Mouse (Mus musculus) lung, embryonic 16.5 days (tissue): ENCODE data around the gene Acp5. TPM values are rescaled to one million over a fixed set of nuclear protein-coding genes. Genes with fewer than 3 reads are reported as not detected.

Experiments used
- ATAC-seq: fragments of 200-750 bp; cut with Nextera tagmentation; 2 replicates; pipeline ENCODE4 v1.8.0; 2017; ENCODE audit warnings: low read depth, mild to moderate bottlenecking, moderate library complexity
- H3K27ac ChIP-seq: fragments of 300-500 bp; sonication (generic); 2 replicates; pipeline ENCODE4 v1.5.1; 2014; ENCODE audit warnings: mild to moderate bottlenecking, control low read depth, low read length
- H3K27me3 ChIP-seq: fragments of 300-500 bp; sonication (generic); 2 replicates; pipeline ENCODE4 v1.6.1; 2014; ENCODE audit warnings: low read depth, low read length, mixed read lengths; ENCODE audit not compliant: control insufficient read depth, insufficient read depth
- H3K36me3 ChIP-seq: fragments of 300-500 bp; sonication (generic); 2 replicates; pipeline ENCODE4 v1.6.1; 2014; ENCODE audit warnings: low read length; ENCODE audit not compliant: control insufficient read depth, insufficient read depth
- H3K4me1 ChIP-seq: fragments of 300-500 bp; sonication (generic); replicated peaks from 2 replicates; pipeline ENCODE4 v1.6.1; 2014; ENCODE audit warnings: low read length, mixed read lengths; ENCODE audit not compliant: control insufficient read depth, insufficient read depth
- H3K4me2 ChIP-seq: fragments of 300-500 bp; sonication (generic); 2 replicates; pipeline ENCODE4 v1.6.1; 2014; ENCODE audit warnings: low read depth, low read length, control low read depth
- H3K4me3 ChIP-seq: fragments of 300-500 bp; sonication (generic); 2 replicates; pipeline ENCODE4 v1.5.1; 2014; ENCODE audit warnings: mild to moderate bottlenecking, low read length, control low read depth
- H3K9ac ChIP-seq: fragments of 300-500 bp; sonication (generic); 2 replicates; pipeline ENCODE4 v1.6.1; 2014; ENCODE audit warnings: low read length, control low read depth
- H3K9me3 ChIP-seq: fragments of 300-500 bp; sonication (generic); 2 replicates; pipeline ENCODE4 v1.6.1; 2016; ENCODE audit warnings: low read length; ENCODE audit not compliant: control insufficient read depth
- WGBS: fragments of 180-500 bp; shearing (Covaris S2); extraction: QIAGEN DNeasy Blood & Tissue Kit; methylation state at CpG from one replicate; pipeline ENCODE4 v1.1.7; 2014; 5-methylcytosine and 5-hydroxymethylcytosine counted together
- polyA plus RNA-seq: library from polyadenylated mRNA; unstranded; fragments of >200 nt; fragmentation: Nextera tagmentation; extraction: Ambion mirVana; gene quantifications from 2 replicates; pipeline ENCODE4 v1.2.1, GENCODE M21; 2015

Gene Acp5
- polyA plus RNA-seq, 1 experiment from 2014 or later, result 10.2 TPM

DNA sequence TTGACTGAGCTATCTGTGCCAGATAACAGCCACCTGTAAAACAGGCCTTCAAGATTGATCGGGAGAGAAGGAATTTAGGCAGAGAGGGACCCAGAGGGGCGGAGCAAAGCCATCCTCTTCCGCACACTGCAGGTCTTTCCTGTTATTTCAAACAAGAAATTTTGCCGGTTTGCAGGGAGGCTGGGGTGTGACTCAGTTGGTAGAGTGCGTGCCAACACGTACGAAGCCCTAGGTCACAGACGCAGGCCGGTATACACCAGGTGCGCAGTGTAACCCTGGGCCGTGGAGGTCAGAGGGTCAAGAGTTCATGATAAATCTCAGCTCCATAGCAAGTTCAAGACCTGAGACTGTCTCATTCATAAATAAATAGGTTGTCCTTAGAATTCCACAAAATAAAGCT lies 3.3 kb downstream of the Acp5 start:
- H3K36me3 ChIP-seq, result no peaks in the 10 kb centered on the region
- peaks cover 10% of the 10 kb centered on the region; the same call in 1 of the 2 replicates for H3K4me1 ChIP-seq
- peak overlapping the region; percentile 44 for H3K4me3 ChIP-seq
- H3K27ac ChIP-seq, result no peak overlapping the region
- H3K9me3 ChIP-seq, result no peaks in the 10 kb centered on the region
- H3K9ac ChIP-seq, result peak overlapping the region; percentile 63; the same call in 1 of the 2 replicates
- H3K27me3 ChIP-seq, result no peaks in the 10 kb centered on the region
- ATAC-seq, result peak; percentile 5; the same call in 1 of the 2 replicates
- 27% methylated on average over 11 of the region's 11 CpGs for WGBS
- H3K4me2 ChIP-seq, result peak overlapping the region; percentile 72

DNA sequence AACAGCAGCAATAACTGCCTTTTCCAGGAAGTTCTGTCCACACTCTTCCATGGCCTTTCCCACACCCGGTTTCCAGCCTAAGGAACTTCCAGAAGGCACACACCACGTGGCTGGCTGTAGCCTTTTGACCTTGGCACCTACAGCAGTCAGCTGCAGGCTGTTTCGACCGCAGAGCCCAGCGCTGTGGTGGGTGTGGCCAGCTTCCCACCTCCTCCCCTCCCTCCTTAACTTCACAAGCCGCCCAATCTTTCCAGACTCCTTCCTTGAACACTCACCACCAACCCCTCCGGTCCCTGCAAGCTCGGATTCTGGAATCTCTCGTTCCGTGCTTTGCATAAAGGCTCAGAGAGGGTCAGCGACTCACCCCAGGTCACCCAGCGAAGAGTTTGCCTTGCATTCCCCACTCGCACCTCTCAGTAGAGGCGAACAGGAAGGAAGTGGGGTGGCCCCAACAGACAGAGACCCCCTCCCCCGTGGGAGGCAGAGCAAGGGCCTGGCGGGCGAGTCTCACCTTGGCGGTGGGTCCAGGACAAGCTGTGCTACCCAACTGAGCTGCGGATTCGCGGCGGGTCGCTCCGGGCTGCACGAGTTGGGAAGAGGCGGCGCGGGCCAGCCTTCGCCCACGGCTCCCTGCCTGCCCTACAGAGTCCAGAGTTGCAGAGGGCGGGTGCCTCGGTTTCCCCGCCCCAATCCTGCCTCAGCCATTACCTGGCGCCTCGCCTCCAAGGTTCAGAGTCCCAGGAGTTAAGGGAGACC lies 4.1 kb downstream of the Acp5 start:
- Histone ChIP-seq H3K27me3 (no peaks in the 10 kb centered on the region), H3K27ac (no peak overlapping the region), H3K4me1 (peaks cover 10% of the 10 kb centered on the region; the same call in 1 of the 2 replicates), H3K4me2 (peak overlapping the region; percentile 72), H3K36me3 (no peaks in the 10 kb centered on the region), H3K4me3 (peak overlapping the region; percentile 44), H3K9ac (peak overlapping the region; percentile 63), H3K9me3 (no peaks in the 10 kb centered on the region)
- ATAC-seq, result peak; percentile 77
- 1% methylated on average over 35 of the region's 35 CpGs for WGBS

DNA sequence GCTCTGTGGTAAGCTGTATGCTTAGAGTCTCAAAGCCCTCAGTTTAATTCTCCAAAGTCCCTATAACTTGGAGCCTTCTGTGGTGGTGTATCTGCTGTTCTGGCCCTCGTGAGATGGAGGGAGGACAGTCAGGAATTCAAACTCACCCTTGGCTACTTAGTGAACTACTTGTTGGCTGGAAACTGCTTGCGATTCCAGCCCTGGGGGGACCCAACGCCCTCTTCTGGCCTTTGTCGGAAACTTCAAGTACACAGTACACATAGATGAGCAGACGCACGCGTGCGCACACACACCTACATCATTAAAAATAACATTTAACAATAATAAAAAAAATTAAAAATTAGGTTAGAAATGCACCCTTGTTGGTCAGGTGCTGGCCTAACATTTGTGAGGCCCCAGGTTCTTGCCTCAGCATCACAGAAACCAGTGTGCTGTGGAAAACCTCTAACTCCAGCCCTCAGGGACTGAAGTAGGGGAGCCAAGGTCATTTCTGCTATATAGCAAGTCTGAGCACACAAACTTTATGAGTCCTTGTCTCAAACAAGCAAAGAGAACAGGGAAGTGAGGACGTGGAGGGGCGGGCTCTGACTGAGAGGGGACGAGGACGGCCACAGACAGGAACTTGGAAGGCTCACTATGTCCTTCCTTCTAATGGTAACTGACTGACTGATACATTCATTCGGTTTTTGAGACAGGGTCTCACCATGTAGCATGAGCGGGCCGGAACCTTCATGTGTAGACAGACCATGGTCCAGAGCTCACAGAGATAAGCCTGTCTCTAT lies 10.1 kb downstream of the Acp5 start:
- no peak for ATAC-seq
- 81% methylated on average over 15 of the region's 15 CpGs for WGBS
- no peaks in the 10 kb centered on the region for H3K9me3 ChIP-seq

DNA sequence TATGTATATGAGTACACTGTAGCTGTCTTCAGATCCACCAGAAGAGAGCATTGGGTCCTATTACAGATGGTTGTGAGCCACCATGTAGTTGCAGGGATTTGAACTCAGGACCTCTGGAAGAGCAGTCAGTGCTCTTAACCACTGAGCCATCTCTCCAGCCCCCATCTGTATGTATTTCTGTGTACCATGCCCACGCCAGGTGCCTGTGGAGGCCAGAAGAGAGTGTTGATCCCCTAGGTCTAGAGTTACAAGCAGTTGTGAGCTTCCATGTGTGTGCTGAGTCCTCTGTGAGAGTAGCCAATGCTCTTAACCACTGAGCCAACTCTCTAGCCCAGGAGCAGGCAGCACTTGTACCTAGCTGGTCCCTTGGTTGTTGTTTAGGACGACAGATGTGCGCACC lies 11.3 kb downstream of the Acp5 start:
- whole genome bisulfite sequencing, result 74% methylated on average over 3 of the region's 3 CpGs
- no peak overlapping the region for H3K9ac ChIP-seq
- ATAC-seq, result no peak
- H3K27ac ChIP-seq, result no peak overlapping the region
- no peaks in the 10 kb centered on the region for H3K36me3 ChIP-seq
- no peaks in the 10 kb centered on the region for H3K4me1 ChIP-seq
- no peak overlapping the region for H3K4me3 ChIP-seq
- H3K27me3 ChIP-seq, result no peaks in the 10 kb centered on the region
- H3K9me3 ChIP-seq, result no peaks in the 10 kb centered on the region
- no peak overlapping the region for H3K4me2 ChIP-seq

More for the DNA sequence above, 10.1 kb downstream of the Acp5 start:
- Histone ChIP-seq H3K4me2 (no peak overlapping the region), H3K4me3 (no peak overlapping the region), H3K27ac (no peak overlapping the region), H3K9ac (no peak overlapping the region), H3K27me3 (no peaks in the 10 kb centered on the region), H3K36me3 (no peaks in the 10 kb centered on the region), H3K4me1 (no peaks in the 10 kb centered on the region)

GRCm38 (mm10) chr9:22123069-22123609 lies 12.4 kb downstream of the Acp5 start:
- Histone ChIP-seq H3K4me3 (no peak overlapping the region), H3K4me2 (no peak overlapping the region), H3K27me3 (no peaks in the 10 kb centered on the region), H3K9ac (no peak overlapping the region), H3K4me1 (no peaks in the 10 kb centered on the region), H3K36me3 (no peaks in the 10 kb centered on the region), H3K9me3 (no peaks in the 10 kb centered on the region), H3K27ac (no peak overlapping the region)
- no peak for ATAC-seq
- WGBS, result 72% methylated on average over 7 of the region's 7 CpGs

DNA sequence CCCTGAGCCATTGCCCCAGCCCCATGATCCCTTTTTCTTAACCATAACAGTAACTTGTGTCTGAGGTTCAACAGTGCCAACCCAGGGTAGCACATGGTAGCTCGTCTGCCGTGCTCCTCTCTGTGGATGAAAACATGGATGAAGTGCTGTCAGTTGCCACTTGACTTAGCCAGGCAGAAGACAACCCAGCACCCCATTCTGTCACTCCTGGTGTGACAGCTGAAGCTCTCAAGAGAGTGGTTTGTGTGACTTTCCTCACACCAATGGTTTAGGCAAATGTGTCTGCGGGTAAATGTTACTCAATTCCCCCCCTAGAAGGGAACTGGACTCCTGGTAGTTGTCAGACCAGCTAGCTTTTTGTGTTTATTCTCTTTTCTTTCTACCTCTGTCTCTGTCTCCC lies 13.5 kb downstream of the Acp5 start:
- H3K36me3 ChIP-seq, result no peaks in the 10 kb centered on the region
- no peak for ATAC-seq
- no peaks in the 10 kb centered on the region for H3K27me3 ChIP-seq
- no peak overlapping the region for H3K4me2 ChIP-seq
- WGBS, result 53% methylated on average over 3 of the region's 3 CpGs
- no peak overlapping the region for H3K9ac ChIP-seq
- H3K27ac ChIP-seq, result no peak overlapping the region
- no peak overlapping the region for H3K4me3 ChIP-seq
- H3K4me1 ChIP-seq, result peaks cover 7% of the 10 kb centered on the region
- no peaks in the 10 kb centered on the region for H3K9me3 ChIP-seq

GRCm38 (mm10) chr9:22121545-22121944 lies 14.0 kb downstream of the Acp5 start:
- Histone ChIP-seq H3K4me1 (peaks cover 7% of the 10 kb centered on the region), H3K4me3 (no peak overlapping the region), H3K9ac (no peak overlapping the region), H3K36me3 (no peaks in the 10 kb centered on the region), H3K9me3 (no peaks in the 10 kb centered on the region), H3K27ac (no peak overlapping the region), H3K4me2 (no peak overlapping the region), H3K27me3 (no peaks in the 10 kb centered on the region)
- no peak for ATAC-seq

DNA sequence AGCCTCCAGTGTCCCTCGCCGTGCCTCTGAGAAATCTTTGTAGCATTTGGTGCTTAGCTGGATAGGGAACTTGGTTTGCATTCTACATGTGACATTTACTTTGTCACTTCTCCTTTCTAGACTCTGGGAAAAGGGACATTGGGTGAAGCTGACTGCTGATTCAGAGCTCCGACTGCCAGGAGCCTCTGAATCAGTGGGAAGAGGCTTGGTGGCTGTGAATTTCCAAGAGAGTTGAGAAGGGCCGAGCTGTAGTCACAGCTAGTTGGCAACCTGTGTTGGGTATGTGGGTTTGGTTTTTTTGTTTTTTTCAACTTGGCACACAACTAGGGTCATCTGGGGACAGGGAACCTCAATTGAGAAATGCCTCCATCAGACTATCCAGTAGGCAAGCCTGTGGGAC lies 16.0 kb downstream of the Acp5 start:
- no peak overlapping the region for H3K27ac ChIP-seq

DNA sequence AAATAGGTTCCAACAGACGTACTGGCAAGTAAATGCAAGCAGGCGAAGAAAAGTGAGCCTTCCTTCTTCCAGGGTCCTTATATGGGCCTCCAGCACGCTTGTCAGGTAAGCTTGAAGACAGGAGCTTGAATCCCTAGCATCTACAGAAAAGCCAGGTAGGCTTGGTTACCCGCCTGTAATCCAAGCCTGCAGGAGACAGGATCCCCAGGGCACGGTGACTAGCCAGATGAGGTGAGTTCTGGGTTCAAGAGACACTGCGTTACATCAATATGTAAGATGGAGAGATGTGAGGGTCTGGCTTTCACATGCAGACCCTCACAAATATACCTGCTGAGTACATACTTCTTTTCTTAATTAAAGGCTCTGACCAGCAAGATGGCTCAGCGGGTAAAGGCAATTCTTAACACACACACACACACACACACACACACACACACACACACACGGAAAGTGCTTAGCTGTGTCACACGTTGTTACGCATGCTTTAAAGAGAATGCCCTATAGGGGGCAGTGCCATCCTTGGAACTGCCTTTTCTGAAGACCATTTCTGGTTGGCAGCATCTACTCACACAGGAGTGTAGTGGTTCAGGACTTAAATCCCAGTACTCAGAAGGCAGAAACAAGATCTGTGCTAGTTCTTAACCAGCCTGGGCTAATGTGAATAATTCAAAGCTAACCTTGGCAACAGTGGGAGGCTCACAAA lies 17.6 kb downstream of the Acp5 start:
- no peaks in the 10 kb centered on the region for H3K27me3 ChIP-seq
- WGBS, result 46% methylated on average over 10 of the region's 10 CpGs
- H3K4me2 ChIP-seq, result peak overlapping the region; percentile 97
- H3K9ac ChIP-seq, result peak overlapping the region; percentile 95; the same call in 1 of the 2 replicates
- peaks cover 5% of the 10 kb centered on the region; the same call in 1 of the 2 replicates for H3K36me3 ChIP-seq
- peaks cover 12% of the 10 kb centered on the region for H3K4me1 ChIP-seq
- peak overlapping the region; percentile 87 for H3K4me3 ChIP-seq
- ATAC-seq, result no peak
- no peak overlapping the region for H3K27ac ChIP-seq
- H3K9me3 ChIP-seq, result no peaks in the 10 kb centered on the region

More for the DNA sequence above, 16.0 kb downstream of the Acp5 start:
- no peak overlapping the region for H3K9ac ChIP-seq
- H3K36me3 ChIP-seq, result no peaks in the 10 kb centered on the region
- H3K4me3 ChIP-seq, result no peak overlapping the region
- no peaks in the 10 kb centered on the region for H3K9me3 ChIP-seq
- H3K4me2 ChIP-seq, result no peak overlapping the region
- ATAC-seq, result no peak
- 92% methylated on average over 4 of the region's 4 CpGs for WGBS
- H3K4me1 ChIP-seq, result peaks cover 12% of the 10 kb centered on the region
- no peaks in the 10 kb centered on the region for H3K27me3 ChIP-seq
